Mouse (Mus musculus): ENCODE results near the gene Fam45a.
"Not testable (repeated sequence)": the region's sequence is repeated elsewhere in the genome, so short reads cannot be mapped to it uniquely, and the experiment has no call there.

The Fam45a gene

DNA sequence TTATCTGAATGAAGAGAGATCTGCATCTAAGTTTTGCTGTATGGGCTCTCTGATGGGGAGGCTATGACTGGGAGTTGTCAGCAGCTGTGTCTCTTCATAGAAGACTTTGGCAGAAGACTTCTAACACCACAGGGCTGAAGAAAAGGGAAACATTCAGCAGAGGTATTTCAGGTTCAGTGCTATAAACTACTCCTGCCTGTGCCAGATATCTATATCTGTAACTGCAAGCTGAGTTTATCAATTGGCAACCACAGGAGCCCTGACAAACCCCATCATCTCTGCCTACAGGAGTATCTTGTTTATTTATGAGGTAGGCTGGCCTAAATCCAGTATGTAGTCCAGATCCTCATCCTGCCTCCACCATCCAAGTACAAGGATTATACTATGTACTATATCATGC is 31.9 kb downstream of the Fam45a start:
- DNase-seq (ENCODE audit: low spot score in 2 of 2) = no peak

DNA sequence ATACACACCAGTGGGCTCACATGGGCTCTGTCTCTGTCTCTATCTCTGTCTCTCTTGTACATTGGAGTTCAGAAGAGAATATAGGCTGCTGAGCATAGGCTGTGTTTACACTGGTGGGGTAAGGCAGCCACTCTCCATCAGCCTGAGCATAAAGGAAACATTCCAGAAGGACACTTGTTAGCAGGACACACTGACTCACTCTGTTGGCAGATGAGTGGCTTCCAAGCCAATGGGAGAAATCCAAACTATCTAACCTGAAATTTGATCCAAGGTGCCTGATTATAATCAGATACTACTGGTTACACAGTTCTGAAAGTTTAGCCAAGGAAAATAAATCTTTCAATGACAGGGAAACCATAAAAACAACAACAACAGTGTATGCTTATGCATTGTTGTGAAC is 34.3 kb downstream of the Fam45a start:
- no peak for DNase-seq (ENCODE audit: low spot score in 2 of 2)

DNA sequence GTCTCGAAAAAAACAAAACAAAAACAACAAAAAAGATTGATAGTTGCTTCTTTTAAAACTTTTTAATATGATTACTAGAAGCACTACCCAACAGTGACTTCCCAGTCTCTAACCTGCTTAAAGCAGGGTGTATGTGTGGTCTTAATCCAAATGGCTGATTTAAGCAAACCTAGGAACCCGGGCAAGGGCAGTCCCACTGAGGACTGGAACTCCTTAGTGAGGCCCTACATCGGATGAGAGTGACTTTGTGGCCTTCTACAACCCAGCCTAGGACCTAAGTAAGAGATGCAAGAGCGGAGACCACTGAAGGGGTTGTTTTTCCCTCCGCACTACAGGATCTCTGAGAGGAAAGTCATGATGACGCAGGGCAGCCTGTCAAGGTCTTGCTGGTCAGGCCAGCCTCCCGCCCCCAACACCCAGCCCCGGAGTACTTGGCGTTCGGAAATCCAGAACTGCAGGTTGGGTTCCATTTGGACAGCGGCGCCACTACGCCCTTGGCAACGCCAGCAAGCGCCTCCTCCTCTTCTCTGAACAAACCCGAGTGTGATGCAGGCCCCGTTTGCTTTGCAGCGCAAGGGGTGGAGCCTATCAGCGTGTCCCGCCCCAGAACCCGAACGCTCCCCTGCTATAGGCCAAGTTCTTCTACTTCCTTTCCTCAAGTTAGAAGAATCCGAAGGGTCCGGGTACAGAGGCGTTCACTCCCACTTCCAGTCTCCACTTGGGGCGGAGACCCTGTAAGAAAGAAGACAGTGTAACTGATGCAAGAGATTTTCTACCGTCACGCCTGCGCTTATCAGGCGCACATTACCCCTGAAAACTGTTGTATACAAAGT is 49.7 kb downstream of the Fam45a start, which contains the start of gene Sfxn4:
Gene Sfxn4, minus strand, starts transcription at position 612 of the 833 bp plus-strand sequence.
- DNase-seq (ENCODE audit: low spot score in 2 of 2) = peak; percentile 88 to 89

DNA sequence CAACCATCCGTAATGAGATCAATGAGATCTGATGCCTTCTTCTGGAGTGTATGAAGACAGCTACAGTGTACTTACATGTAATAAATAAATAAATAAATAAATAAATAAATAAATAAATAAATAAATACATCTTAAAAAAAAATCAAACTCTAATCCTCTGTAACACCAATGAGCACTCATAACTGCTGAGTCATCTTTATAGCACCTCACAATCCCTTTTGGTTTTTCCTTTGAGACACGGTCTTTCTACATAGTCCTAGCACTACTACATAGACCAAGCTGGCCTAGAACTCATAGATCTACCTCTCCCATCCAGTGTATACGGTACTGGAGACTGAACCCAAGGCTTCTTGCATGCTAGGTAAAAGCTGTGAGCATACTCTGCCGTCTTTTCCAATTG is 54.8 kb downstream of the Fam45a start:
- not testable (repeated sequence) for DNase-seq (ENCODE audit: low spot score in 2 of 2)

DNA sequence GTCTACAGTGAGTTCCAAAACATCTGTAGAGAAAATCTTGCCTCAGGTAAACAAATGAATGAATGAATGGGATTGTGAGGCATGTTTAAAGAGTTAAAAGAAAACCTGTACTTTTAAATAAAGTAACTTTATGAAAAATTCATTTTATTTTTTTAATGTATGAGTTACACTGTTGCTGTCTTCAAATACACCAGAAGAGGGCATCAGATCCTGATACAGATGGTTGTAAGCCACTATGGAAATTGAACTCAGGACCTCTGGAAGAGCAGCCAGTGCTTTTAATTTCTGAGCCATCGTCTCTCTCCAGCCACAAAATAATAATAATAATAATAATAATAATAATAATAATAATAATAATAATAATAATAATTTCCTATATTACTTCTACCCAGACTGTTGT is 59.1 kb downstream of the Fam45a start:
- DNase-seq (ENCODE audit: low spot score in 2 of 2) = no peak

DNA sequence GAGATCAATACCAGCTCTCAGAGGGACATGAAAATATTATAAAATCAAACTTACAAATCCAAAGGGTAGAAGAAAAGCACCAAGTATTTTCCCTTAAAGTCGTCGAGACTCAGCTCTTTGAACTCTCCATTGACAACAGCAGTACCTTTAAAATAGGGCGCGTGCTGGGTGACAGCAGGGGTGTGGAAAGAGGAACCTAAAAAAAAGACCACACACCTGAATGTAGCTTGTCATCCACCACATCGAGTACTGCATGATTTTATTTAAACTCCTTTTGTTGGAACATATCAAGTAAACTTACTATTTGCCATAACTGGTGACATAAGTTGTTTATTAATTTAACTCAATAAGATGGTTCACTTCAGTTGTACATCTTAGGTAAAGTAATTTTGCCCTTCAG is 60.0 kb downstream of the Fam45a start:
- no peak for DNase-seq (ENCODE audit: low spot score in 2 of 2)

DNA sequence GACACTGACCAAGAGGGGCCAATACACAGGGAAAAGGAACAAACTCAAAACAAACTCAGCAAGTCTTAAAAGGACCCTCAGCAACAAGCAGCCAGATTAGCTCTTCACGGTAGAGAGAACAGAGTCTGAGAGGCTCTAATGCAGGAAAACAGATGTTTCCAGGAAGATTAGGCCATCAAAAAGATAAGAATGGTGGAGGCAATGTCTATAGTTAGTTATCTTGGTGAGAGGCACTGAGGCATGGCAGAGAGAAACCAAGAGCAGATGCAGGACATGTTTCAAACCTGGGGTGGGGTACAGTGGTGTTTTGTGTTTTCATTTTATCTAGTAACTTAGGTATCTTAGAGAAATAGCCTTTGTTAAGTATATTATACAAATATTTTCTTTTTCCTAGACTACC is 60.9 kb downstream of the Fam45a start:
- DNase-seq (ENCODE audit: low spot score in 2 of 2) = no peak

DNA sequence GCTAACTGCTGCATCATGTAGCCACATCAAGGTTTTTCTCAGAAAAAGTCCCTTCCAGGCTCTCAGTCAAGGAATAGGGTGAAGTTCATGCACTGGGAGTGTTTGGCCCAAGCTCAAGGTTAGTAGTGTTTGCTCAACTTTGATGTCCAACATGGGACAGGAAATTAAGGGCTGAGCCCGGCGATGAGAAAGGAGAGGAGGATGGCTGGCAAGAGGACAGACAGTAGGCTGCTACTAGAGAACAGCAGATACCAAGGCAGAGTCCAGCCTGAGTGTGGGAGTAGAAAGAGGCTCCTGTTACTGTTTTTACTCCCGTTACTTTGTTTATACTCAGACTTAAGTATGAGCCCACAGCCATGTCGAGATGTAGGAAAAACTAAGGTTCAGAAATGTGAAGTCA is 62.1 kb downstream of the Fam45a start:
- peak in 1 of 2 experiments; percentile 30 for DNase-seq (ENCODE audit: low spot score in 2 of 2)

DNA sequence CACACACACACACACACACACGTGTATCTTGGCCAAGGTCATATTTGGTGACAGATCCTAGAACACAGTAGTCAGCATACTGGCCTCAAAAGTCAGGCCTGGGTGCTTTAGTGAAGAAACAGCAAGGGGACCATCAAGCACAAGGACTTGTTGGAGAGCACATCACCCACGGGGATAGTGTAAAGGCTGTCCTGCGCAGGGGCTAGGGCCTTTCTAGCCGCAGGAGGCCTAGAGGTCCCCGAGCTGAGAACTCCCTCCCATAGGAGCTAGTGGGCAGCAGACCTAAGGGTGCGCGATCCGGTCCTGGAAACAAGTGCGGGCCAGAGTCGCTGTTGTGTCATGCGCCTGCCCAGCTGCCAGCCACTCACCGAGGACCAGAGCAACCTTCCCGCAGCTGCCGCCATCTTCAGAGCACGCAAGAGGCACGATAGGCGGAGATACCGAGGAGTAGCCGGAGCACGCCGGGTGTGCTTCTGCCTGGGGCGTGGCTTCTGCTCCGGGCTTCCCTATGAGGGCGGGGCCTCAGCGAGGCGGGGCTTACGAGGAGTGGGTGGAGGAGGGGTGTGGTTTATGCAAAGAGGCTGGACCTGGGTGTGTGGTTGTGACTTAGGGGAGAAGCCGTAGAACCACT is 62.8 kb downstream of the Fam45a start, which contains the start of gene Prdx3:
Gene Prdx3, minus strand, starts transcription at position 493 of the 631 bp plus-strand sequence.
- peak; percentile 93 to 95 for DNase-seq (ENCODE audit: low spot score in 2 of 2)

DNA sequence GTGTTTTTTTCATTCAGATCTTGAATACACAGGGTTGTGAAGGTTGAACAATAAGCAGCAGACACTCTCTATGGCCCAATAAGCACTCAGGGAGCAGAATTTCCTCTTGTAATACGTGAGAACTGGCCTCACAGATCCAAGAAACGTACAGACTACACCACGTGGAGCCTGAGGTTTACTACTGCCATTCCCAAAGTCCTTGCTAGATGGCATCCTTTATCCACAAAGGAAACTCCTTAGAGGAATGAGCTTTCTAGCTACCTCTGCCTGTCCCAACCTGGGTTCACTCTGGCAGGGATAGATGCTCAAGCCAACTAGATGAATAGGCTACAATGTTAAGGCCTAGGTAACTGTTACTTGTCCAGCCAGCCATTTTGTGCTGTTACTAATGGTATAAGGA is 71.7 kb downstream of the Fam45a start:
- DNase-seq (ENCODE audit: low spot score in 2 of 2) = no peak

Measured in urinary bladder, postnatal 4 days (tissue).